Mouse (Mus musculus): ENCODE measurements around the gene Dennd1a. TPM values are rescaled to one million over a fixed set of nuclear protein-coding genes. Genes with fewer than 3 reads are reported as not detected.

The Dennd1a gene
- polyA plus RNA-seq, 1 experiment from 2014 or later: 18.1 TPM

GRCm38 (mm10) chr2:38157002-38157401 is 130.2 kb downstream of the Dennd1a start:
- peak overlapping the region; percentile 44 for H3K27ac ChIP-seq (replicated peaks)
- no peak overlapping the region for H3K9ac ChIP-seq (replicated peaks)
- peak; percentile 51; the same call in 1 of the 2 replicates for ATAC-seq (replicated peaks)
- H3K9me3 ChIP-seq: no peaks in the 10 kb centered on the region
- no peaks in the 10 kb centered on the region for H3K36me3 ChIP-seq
- H3K4me3 ChIP-seq: no peak overlapping the region
- H3K4me2 ChIP-seq (replicated peaks): no peak overlapping the region
- no peaks in the 10 kb centered on the region for H3K27me3 ChIP-seq
- peaks cover 14% of the 10 kb centered on the region for H3K4me1 ChIP-seq
- 2% methylated on average over 1 of the region's 1 CpGs for WGBS

GRCm38 (mm10) chr2:38156001-38156400 is 131.2 kb downstream of the Dennd1a start:
- Histone ChIP-seq H3K4me1 (peaks cover 14% of the 10 kb centered on the region), H3K4me3 (no peak overlapping the region), H3K27me3 (no peaks in the 10 kb centered on the region), H3K9me3 (no peaks in the 10 kb centered on the region), H3K27ac (replicated peaks) (peak overlapping the region; percentile 44; the same call in 1 of the 2 replicates), H3K36me3 (no peaks in the 10 kb centered on the region), H3K4me2 (replicated peaks) (no peak overlapping the region), H3K9ac (replicated peaks) (no peak overlapping the region)
- WGBS: 26% methylated on average over 2 of the region's 2 CpGs
- no peak for ATAC-seq (replicated peaks)

DNA sequence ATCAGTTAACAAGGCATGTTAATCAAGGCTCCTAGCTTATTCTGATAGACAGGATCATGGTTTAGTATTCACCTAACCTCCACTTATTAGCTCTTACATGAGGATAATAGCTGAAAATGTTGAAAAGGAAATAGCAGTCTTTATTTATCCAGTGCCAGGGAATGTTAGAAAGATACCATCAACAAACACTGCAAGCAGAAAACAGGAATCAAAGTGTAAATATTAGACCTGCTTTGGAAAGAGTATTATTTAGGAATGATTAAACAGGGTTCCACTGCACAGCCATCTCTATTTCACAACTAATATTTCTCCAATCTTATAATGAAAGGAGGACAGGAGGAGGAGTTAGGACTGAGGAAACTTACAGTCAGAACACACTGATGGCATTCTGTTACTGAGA is 142.4 kb downstream of the Dennd1a start:
- Histone ChIP-seq H3K4me3 (no peak overlapping the region), H3K27ac (replicated peaks) (peak overlapping the region; percentile 77), H3K36me3 (no peaks in the 10 kb centered on the region), H3K4me1 (peaks cover 41% of the 10 kb centered on the region), H3K27me3 (no peaks in the 10 kb centered on the region), H3K9ac (replicated peaks) (no peak overlapping the region), H3K4me2 (replicated peaks) (no peak overlapping the region), H3K9me3 (no peaks in the 10 kb centered on the region)
- no peak for ATAC-seq (replicated peaks)

- peak; percentile 85 for ATAC-seq (replicated peaks)
- Histone ChIP-seq H3K4me2 (replicated peaks) (peak overlapping the region; percentile 9; the same call in 1 of the 2 replicates), H3K27me3 (no peaks in the 10 kb centered on the region), H3K4me3 (no peak overlapping the region), H3K4me1 (peaks cover 46% of the 10 kb centered on the region), H3K36me3 (no peaks in the 10 kb centered on the region), H3K9ac (replicated peaks) (no peak overlapping the region), H3K9me3 (no peaks in the 10 kb centered on the region), H3K27ac (replicated peaks) (peak overlapping the region; percentile 77)
- WGBS: 3% methylated on average over 8 of the region's 8 CpGs
Observed at GRCm38 (mm10) chr2:38144067-38144779, 143.0 kb downstream of the Dennd1a start.

- 12% methylated on average over 5 of the region's 5 CpGs for WGBS
- Histone ChIP-seq H3K9ac (replicated peaks) (no peak overlapping the region; the same call in 1 of the 2 replicates), H3K27me3 (no peaks in the 10 kb centered on the region), H3K27ac (replicated peaks) (peak overlapping the region; percentile 78), H3K4me2 (replicated peaks) (0 out of 2 replicates have a peak overlapping the region, but pooled peaks have one; percentile 5), H3K9me3 (no peaks in the 10 kb centered on the region), H3K4me3 (no peak overlapping the region), H3K36me3 (no peaks in the 10 kb centered on the region), H3K4me1 (peaks cover 51% of the 10 kb centered on the region)
- peak; percentile 26; the same call in 1 of the 2 replicates for ATAC-seq (replicated peaks)
Observed at GRCm38 (mm10) chr2:38142905-38143304, 144.3 kb downstream of the Dennd1a start.

DNA sequence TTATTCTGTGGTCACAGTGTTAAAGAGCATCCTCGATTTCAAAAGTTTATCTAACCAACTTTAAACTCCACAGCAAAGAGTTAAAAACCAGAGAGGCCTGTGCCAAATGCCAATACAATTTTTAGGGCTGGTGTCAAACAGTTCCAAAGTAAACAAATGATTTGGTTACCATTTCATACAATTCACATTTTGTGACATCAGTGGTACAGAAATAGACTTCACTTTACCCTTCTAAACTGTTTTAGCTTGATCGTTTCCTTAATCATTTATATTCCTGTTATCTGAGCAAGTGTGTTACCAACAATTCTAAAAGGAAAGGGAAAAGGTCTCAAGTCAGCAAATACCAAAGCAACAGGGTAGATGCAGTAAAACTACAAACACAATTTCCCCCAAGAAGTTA is 145.0 kb downstream of the Dennd1a start:
- Histone ChIP-seq H3K27me3 (no peaks in the 10 kb centered on the region), H3K4me1 (peaks cover 55% of the 10 kb centered on the region), H3K9me3 (no peaks in the 10 kb centered on the region), H3K4me2 (replicated peaks) (no peak overlapping the region), H3K9ac (replicated peaks) (no peak overlapping the region), H3K36me3 (no peaks in the 10 kb centered on the region), H3K27ac (replicated peaks) (peak overlapping the region; percentile 78), H3K4me3 (no peak overlapping the region)
- ATAC-seq (replicated peaks): no peak
- WGBS: 39% methylated on average over 2 of the region's 2 CpGs

DNA sequence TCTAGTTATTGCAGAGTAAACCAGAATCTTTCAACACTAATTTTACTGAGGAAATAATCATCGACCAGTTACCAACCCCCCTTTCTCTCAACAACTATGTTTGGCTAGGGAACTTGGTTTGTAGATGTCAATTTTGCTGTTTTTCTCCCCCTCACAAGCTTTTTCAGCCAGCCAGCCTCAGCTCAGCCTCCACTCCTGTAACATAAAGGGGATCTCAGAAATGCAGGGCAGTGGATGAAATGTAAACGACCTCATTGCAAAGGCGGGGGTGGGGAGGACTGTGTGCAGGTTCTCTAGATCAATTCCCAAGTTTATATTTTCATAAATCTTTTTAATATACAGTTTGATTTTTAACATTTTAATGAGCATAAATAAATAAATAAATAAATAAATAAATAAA is 147.7 kb downstream of the Dennd1a start:
- Histone ChIP-seq H3K9me3 (no peaks in the 10 kb centered on the region), H3K4me3 (no peak overlapping the region), H3K36me3 (no peaks in the 10 kb centered on the region), H3K4me1 (peaks cover 48% of the 10 kb centered on the region), H3K27me3 (no peaks in the 10 kb centered on the region), H3K9ac (replicated peaks) (no peak overlapping the region), H3K27ac (replicated peaks) (peak overlapping the region; percentile 56; the same call in 1 of the 2 replicates), H3K4me2 (replicated peaks) (no peak overlapping the region)
- ATAC-seq (replicated peaks): no peak
- 26% methylated on average over 3 of the region's 3 CpGs for WGBS

GRCm38 (mm10) chr2:38137086-38137485 is 150.1 kb downstream of the Dennd1a start:
- H3K4me1 ChIP-seq: peaks cover 28% of the 10 kb centered on the region
- H3K36me3 ChIP-seq: no peaks in the 10 kb centered on the region
- no peaks in the 10 kb centered on the region for H3K27me3 ChIP-seq
- ATAC-seq (replicated peaks): peak; percentile 88
- H3K4me3 ChIP-seq: no peak overlapping the region
- no peak overlapping the region for H3K4me2 ChIP-seq (replicated peaks)
- H3K27ac ChIP-seq (replicated peaks): peak overlapping the region; percentile 51; the same call in 1 of the 2 replicates
- H3K9me3 ChIP-seq: no peaks in the 10 kb centered on the region
- H3K9ac ChIP-seq (replicated peaks): no peak overlapping the region
- WGBS: 14% methylated on average over 5 of the region's 5 CpGs

GRCm38 (mm10) chr2:38135427-38135826 is 151.8 kb downstream of the Dennd1a start:
- no peak overlapping the region for H3K27ac ChIP-seq (replicated peaks)
- no peaks in the 10 kb centered on the region for H3K36me3 ChIP-seq
- 23% methylated on average over 3 of the region's 3 CpGs for WGBS
- no peak overlapping the region for H3K9ac ChIP-seq (replicated peaks)
- H3K4me3 ChIP-seq: no peak overlapping the region
- H3K4me2 ChIP-seq (replicated peaks): 0 out of 2 replicates have a peak overlapping the region, but pooled peaks have one; percentile 3
- H3K27me3 ChIP-seq: no peaks in the 10 kb centered on the region
- no peaks in the 10 kb centered on the region for H3K9me3 ChIP-seq
- peak; percentile 57 for ATAC-seq (replicated peaks)
- peaks cover 27% of the 10 kb centered on the region for H3K4me1 ChIP-seq

DNA sequence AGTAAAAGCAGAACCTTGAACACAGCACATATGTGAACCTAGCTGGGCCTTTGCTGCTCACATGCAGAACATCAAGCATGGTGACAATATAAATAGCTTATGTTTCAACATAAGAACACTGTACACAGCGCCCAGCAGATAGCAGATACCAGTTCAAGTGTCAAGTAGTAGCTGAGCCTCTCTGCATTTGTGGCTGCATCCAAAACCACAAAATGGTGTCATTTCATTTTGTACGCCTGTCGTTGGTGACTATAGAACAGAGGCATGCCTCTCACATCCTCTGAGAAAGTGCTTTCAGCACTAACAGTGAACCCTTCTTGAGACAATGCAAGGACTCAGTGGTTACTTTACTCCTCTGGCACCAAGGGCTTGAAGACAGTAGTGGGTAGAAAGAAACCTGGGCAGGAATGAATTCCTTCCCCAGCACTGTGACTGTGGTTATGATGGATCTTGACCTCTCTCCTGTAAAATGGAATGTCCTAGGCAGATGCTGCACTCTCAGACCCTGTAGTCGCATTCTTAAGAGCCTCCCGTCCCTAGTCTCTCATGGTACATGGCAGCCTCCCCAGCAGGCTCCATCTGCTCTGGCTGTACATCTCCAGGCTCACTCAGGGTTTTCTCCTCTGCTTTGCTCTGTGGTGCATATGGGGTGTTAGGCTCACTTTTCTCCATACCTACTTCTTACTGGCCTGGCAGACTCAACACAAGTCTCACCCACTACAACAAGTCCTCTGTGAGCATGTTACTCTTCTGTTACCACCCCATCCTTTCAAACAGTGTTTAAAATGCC is 154.0 kb downstream of the Dennd1a start:
- Histone ChIP-seq H3K4me1 (peaks cover 14% of the 10 kb centered on the region), H3K4me2 (replicated peaks) (no peak overlapping the region), H3K9ac (replicated peaks) (no peak overlapping the region), H3K27ac (replicated peaks) (no peak overlapping the region), H3K36me3 (no peaks in the 10 kb centered on the region), H3K27me3 (no peaks in the 10 kb centered on the region), H3K4me3 (no peak overlapping the region), H3K9me3 (no peaks in the 10 kb centered on the region)
- 0 out of 2 replicates have a peak, but pooled peaks have one; percentile 37 for ATAC-seq (replicated peaks)
- 81% methylated on average over 5 of the region's 5 CpGs for WGBS

GRCm38 (mm10) chr2:38132233-38132822 is 154.9 kb downstream of the Dennd1a start:
- no peak overlapping the region for H3K4me3 ChIP-seq
- no peak for ATAC-seq (replicated peaks)
- no peaks in the 10 kb centered on the region for H3K27me3 ChIP-seq
- H3K9me3 ChIP-seq: no peaks in the 10 kb centered on the region
- WGBS: 87% methylated on average over 1 of the region's 1 CpGs
- H3K27ac ChIP-seq (replicated peaks): no peak overlapping the region
- H3K36me3 ChIP-seq: no peaks in the 10 kb centered on the region
- no peak overlapping the region for H3K9ac ChIP-seq (replicated peaks)
- H3K4me2 ChIP-seq (replicated peaks): no peak overlapping the region
- peaks cover 8% of the 10 kb centered on the region for H3K4me1 ChIP-seq

DNA sequence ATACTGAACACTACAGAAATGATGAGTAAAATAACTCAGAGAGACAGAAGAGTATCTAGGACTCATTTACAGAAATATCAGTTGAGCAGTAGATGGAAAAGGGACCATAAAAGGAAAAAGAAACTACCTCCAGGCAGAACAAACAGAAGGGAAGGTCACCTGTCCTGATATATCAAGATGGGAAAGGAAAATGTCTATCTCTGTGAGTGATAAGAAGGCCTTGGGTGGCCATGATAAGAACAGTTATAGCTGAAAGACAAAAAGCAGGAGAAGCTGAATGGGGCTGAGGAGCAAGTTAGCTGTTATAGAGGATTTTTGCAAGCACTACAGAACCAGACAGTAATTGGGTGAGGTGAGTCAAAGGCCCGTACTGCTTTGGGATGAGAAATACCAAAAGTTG is 155.7 kb downstream of the Dennd1a start:
- 100% methylated on average over 1 of the region's 1 CpGs for WGBS
- H3K4me3 ChIP-seq: no peak overlapping the region
- no peaks in the 10 kb centered on the region for H3K36me3 ChIP-seq
- H3K27me3 ChIP-seq: no peaks in the 10 kb centered on the region
- peaks cover 4% of the 10 kb centered on the region for H3K4me1 ChIP-seq
- no peak overlapping the region for H3K27ac ChIP-seq (replicated peaks)
- H3K4me2 ChIP-seq (replicated peaks): no peak overlapping the region
- H3K9ac ChIP-seq (replicated peaks): no peak overlapping the region
- H3K9me3 ChIP-seq: no peaks in the 10 kb centered on the region
- ATAC-seq (replicated peaks): no peak

Data from forebrain, embryonic 15.5 days (tissue).